Mouse (Mus musculus): ENCODE data around the gene Sfswap. TPM values are rescaled to one million over a fixed set of nuclear protein-coding genes. Genes with fewer than 3 reads are reported as not detected.

Sfswap gene
- total and polyA plus RNA-seq, 3 experiments: 38.5 to 74.7 TPM; not detected in 1

GRCm38 (mm10) chr5:129535431-129535830 is 34.4 kb downstream of the Sfswap start:
- H3K4me1 ChIP-seq (ENCODE audit: control insufficient read depth in 1 of 2, insufficient read depth in 2 of 2, low read length in 2 of 2): no peaks in the 10 kb centered on the region
- DNase-seq (ENCODE audit: low read depth, low spot score): no peak
- H3K79me2 ChIP-seq (ENCODE audit: control insufficient read depth, insufficient read depth, low read length, poor library complexity): no peaks in the 10 kb centered on the region
- TF ChIP-seq POLR2A (IDR thresholded peaks at IDR 0.05; ENCODE audit: control insufficient read depth in 1 of 2, insufficient read depth in 1 of 2, low read depth in 1 of 2, low read length in 2 of 2, poor library complexity in 1 of 2) (no peak), TCF12 (IDR thresholded peaks at IDR 0.05; ENCODE audit: low read depth, low read length) (no peak), MAFK (IDR thresholded peaks at IDR 0.05; ENCODE audit: borderline replicate concordance, low read depth, low read length) (no peak), NELFE (IDR thresholded peaks at IDR 0.05; ENCODE audit: low read depth, low read length) (no peak), ZKSCAN1 (IDR thresholded peaks at IDR 0.05; ENCODE audit: low read depth, low read length) (no peak), ZNF384 (IDR thresholded peaks at IDR 0.05; ENCODE audit: low read depth, low read length) (no peak), ELF1 (IDR thresholded peaks at IDR 0.05; ENCODE audit: low read depth, low read length) (no peak), ZMIZ1 (IDR thresholded peaks at IDR 0.05; ENCODE audit: low read depth, low read length) (no peak), MAZ (IDR thresholded peaks at IDR 0.05; ENCODE audit: low read depth, low read length) (no peak), EP300 (IDR thresholded peaks at IDR 0.05; ENCODE audit: low read depth in 1 of 2, low read length in 2 of 2) (no peak), MXI1 (IDR thresholded peaks at IDR 0.05; ENCODE audit: low read depth, low read length) (no peak), POLR2AphosphoS2 (IDR thresholded peaks at IDR 0.05; ENCODE audit: low read length) (no peak), USF2 (IDR thresholded peaks at IDR 0.05; ENCODE audit: borderline replicate concordance in 1 of 2, insufficient read depth in 1 of 2, low read depth in 1 of 2, low read length in 2 of 2) (no peak), MAX (IDR thresholded peaks at IDR 0.05; ENCODE audit: low read length) (no peak), NRF1 (IDR thresholded peaks at IDR 0.05; ENCODE audit: insufficient read depth, low read depth, low read length, poor library complexity, severe bottlenecking) (no peak), MYB (IDR thresholded peaks at IDR 0.05; ENCODE audit: low read depth, low read length) (no peak), ETS1 (IDR thresholded peaks at IDR 0.05; ENCODE audit: low read depth, low read length) (no peak), UBTF (IDR thresholded peaks at IDR 0.05; ENCODE audit: borderline replicate concordance, insufficient read depth, low read depth, low read length) (no peak), SIN3A (IDR thresholded peaks at IDR 0.05; ENCODE audit: low read length) (no peak)
- H3K9ac ChIP-seq (ENCODE audit: control insufficient read depth, low read depth, low read length, poor library complexity, severe bottlenecking): no peak overlapping the region
- H3K4me3 ChIP-seq (ENCODE audit: control insufficient read depth in 1 of 2, insufficient read depth in 1 of 2, low read depth in 2 of 2, low read length in 2 of 2): no peak overlapping the region
- H3K27me3 ChIP-seq (ENCODE audit: control insufficient read depth in 1 of 2, insufficient read depth in 2 of 2, low read length in 2 of 2): no peaks in the 10 kb centered on the region
- no peak overlapping the region for H3K27ac ChIP-seq (ENCODE audit: control insufficient read depth, low read depth, low read length)
- no peaks in the 10 kb centered on the region for H3K9me3 ChIP-seq (replicated peaks; ENCODE audit: insufficient read depth, low read length)
- H3K36me3 ChIP-seq (ENCODE audit: control insufficient read depth in 1 of 2, insufficient read depth in 2 of 2, low read length in 2 of 2): peaks cover 0 to 37% of the 10 kb centered on the region in 2 experiments; a peak in 2 of 4 replicates

GRCm38 (mm10) chr5:129538826-129539225 is 37.8 kb downstream of the Sfswap start:
- Histone ChIP-seq H3K9ac (ENCODE audit: control insufficient read depth, low read depth, low read length, poor library complexity, severe bottlenecking) (no peak overlapping the region), H3K9me3 (replicated peaks; ENCODE audit: insufficient read depth, low read length) (no peaks in the 10 kb centered on the region), H3K27ac (ENCODE audit: control insufficient read depth, low read depth, low read length) (no peak overlapping the region)

More at GRCm38 (mm10) chr5:129538826-129539225, 37.8 kb downstream of the Sfswap start:
- no peak for TF ChIP-seq RCOR1 (IDR thresholded peaks at IDR 0.05; ENCODE audit: low read depth, low read length)
- no peak for TF ChIP-seq RAD21 (IDR thresholded peaks at IDR 0.05; ENCODE audit: low read depth, low read length)
- TF ChIP-seq NELFE (IDR thresholded peaks at IDR 0.05; ENCODE audit: low read depth, low read length): no peak
- no peak for TF ChIP-seq MAZ (IDR thresholded peaks at IDR 0.05; ENCODE audit: low read depth, low read length)
- TF ChIP-seq SIN3A (IDR thresholded peaks at IDR 0.05; ENCODE audit: low read length): no peak
- no peak for TF ChIP-seq POLR2AphosphoS2 (IDR thresholded peaks at IDR 0.05; ENCODE audit: low read length)
- no peak for TF ChIP-seq USF2 (IDR thresholded peaks at IDR 0.05; ENCODE audit: borderline replicate concordance in 1 of 2, insufficient read depth in 1 of 2, low read depth in 1 of 2, low read length in 2 of 2)
- TF ChIP-seq UBTF (IDR thresholded peaks at IDR 0.05; ENCODE audit: borderline replicate concordance, insufficient read depth, low read depth, low read length): no peak
- TF ChIP-seq NRF1 (IDR thresholded peaks at IDR 0.05; ENCODE audit: insufficient read depth, low read depth, low read length, poor library complexity, severe bottlenecking): no peak
- TF ChIP-seq CHD2 (IDR thresholded peaks at IDR 0.05; ENCODE audit: low read length): no peak
- no peak for TF ChIP-seq POLR2AphosphoS5 (IDR thresholded peaks at IDR 0.05; ENCODE audit: borderline replicate concordance, low read depth, low read length)
- TF ChIP-seq MAFK (IDR thresholded peaks at IDR 0.05; ENCODE audit: borderline replicate concordance, low read depth, low read length): no peak
- TF ChIP-seq TAL1 (IDR thresholded peaks at IDR 0.05; ENCODE audit: low read length): no peak
- TF ChIP-seq JUND (IDR thresholded peaks at IDR 0.05; ENCODE audit: low read depth, low read length): no peak
- no peak for TF ChIP-seq CHD1 (IDR thresholded peaks at IDR 0.05; ENCODE audit: low read depth, low read length)
- no peak for TF ChIP-seq E2F4 (IDR thresholded peaks at IDR 0.05; ENCODE audit: borderline replicate concordance, low read depth, low read length)
- no peak for TF ChIP-seq GATA1 (IDR thresholded peaks at IDR 0.05; ENCODE audit: low read depth, low read length)
- TF ChIP-seq ZC3H11A (IDR thresholded peaks at IDR 0.05; ENCODE audit: low read depth, low read length): no peak
- no peak for TF ChIP-seq MAX (IDR thresholded peaks at IDR 0.05; ENCODE audit: low read length)
- H3K4me1 ChIP-seq (ENCODE audit: control insufficient read depth in 1 of 2, insufficient read depth in 2 of 2, low read length in 2 of 2): no peaks in the 10 kb centered on the region
- H3K4me3 ChIP-seq (ENCODE audit: control insufficient read depth in 1 of 2, insufficient read depth in 1 of 2, low read depth in 2 of 2, low read length in 2 of 2): no peak overlapping the region
- peaks cover 0 to 28% of the 10 kb centered on the region in 2 experiments; a peak in 2 of 4 replicates for H3K36me3 ChIP-seq (ENCODE audit: control insufficient read depth in 1 of 2, insufficient read depth in 2 of 2, low read length in 2 of 2)
- no peaks in the 10 kb centered on the region for H3K27me3 ChIP-seq (ENCODE audit: control insufficient read depth in 1 of 2, insufficient read depth in 2 of 2, low read length in 2 of 2)
- no peak for DNase-seq (ENCODE audit: low read depth, low spot score)
- H3K79me2 ChIP-seq (ENCODE audit: control insufficient read depth, insufficient read depth, low read length, poor library complexity): no peaks in the 10 kb centered on the region
